Mouse (Mus musculus): Measurements from ENCODE around the gene Ndufb11. TPM values are rescaled to one million over a fixed set of nuclear protein-coding genes. Genes with fewer than 3 reads are reported as not detected.

Gene Ndufb11
- 100 to 1,000 TPM; 105 to 112 TPM for total RNA-seq (2023)

DNA sequence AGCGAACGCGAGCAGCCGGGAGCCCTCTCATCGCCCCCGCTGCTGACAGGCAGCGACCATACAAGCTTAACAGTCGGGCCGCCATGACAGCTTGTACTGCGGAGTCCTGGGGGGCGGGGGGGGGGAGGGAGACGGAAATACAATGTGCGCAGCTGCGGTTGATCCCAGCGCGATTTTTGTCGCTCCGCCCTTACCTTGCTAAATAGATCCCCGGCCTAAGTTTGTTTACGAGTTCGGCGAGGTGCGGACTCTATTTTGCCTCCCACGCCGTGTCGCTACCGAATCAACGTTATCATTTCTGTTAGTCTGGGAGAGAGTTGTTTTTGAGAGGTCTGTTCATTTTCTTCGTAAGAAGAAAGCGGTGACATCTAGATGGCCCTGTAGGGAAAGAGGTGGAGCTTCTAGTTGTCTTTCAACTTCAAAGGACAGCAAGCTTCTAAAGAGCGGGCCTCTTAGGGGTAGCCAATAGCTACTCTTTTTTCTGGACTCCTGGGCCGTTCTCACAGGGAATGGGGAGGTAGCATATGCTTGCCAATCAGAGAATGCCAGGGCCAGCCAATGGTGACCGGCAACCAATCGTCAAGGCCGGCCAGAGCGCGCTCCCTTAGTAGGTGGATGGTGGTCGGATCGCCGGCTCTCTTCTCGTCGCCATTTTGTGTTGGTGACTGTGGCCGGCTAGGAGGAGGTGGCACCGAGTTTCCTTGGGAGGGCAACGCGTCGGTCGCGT, at the start of gene Ndufb11, which contains the start of gene Rbm10:
Ndufb11 (minus strand) TSS at position 444 of the 727 bp plus-strand sequence.
Rbm10 (plus strand) TSS at position 328 of the 727 bp plus-strand sequence.

DNA sequence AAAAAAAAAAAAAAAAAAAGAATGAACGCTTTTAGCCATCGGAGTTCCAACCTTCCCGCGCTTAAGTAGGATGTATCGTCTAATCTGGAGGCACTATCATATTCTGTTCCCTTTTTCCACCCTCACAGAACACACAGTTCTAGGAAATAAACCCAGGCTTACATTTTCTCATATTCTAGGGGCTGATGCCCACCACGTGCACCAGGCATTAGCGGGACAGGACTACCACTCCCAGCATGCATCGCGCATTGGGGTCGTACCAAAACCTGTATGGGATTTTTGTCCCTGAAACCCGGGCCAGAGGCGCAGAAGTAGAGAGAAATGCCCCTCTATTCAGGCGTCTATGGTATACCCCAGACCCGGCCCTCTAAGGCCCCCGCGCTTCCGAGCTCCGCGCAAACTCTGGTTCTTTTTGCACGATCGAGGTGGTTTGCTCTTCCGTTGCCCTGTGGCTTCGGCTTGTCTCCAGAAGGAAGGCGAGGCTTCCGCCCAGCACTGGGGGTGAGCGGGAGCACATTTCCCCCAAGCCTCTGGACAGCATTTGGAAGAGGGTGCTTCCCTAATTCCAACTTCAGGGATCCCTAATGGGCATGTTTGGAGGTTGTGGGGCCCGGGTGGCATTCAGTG, 40.7 kb upstream of the Ndufb11 start, which contains the start of gene Uba1:
Uba1 (plus strand) TSS at position 301 of the 627 bp plus-strand sequence.

Other genes with a start within 250 kb of the Ndufb11 start
- gene Jade3, start 191.9 kb downstream of the Ndufb11 start, total RNA-seq (2023) = 1 to 10 TPM; 4.6 to 5.7 TPM
- gene Rgn, start 67.8 kb downstream of the Ndufb11 start, total RNA-seq (2023) = not detected
- 10 to 100 TPM; 23.9 to 26.2 TPM for gene Rbm10, start 116 bp downstream of the Ndufb11 start, total RNA-seq (2023)
- 100 to 1,000 TPM; 166 to 202 TPM for gene Uba1, start 40.7 kb upstream of the Ndufb11 start, total RNA-seq (2023)
- 10 to 100 TPM; 63.7 to 69.9 TPM for gene Cdk16, start 70.3 kb upstream of the Ndufb11 start, total RNA-seq (2023)
- gene Usp11, start 86.3 kb upstream of the Ndufb11 start, total RNA-seq (2023) = 1 to 10 TPM; 3.3 to 4.1 TPM
- gene Araf, start 180.2 kb upstream of the Ndufb11 start, total RNA-seq (2023) = 10 to 100 TPM; 76.1 to 77.9 TPM